Mouse (Mus musculus): ENCODE data around the gene Ghitm. TPM values are rescaled to one million over a fixed set of nuclear protein-coding genes. Genes with fewer than 3 reads are reported as not detected.

Ghitm gene
- polyA plus RNA-seq (2015; fragmentation: Illumina TruSeq; extraction: RNeasy Lipid Tissue Mini Kit (QIAGEN cat#74804); ENCODE audit: insufficient read depth, low read depth, low replicate concordance) = 27.8 TPM

GRCm38 (mm10) chr14:37135127-37135593, at the start of gene Ghitm:
Ghitm (minus strand) TSS chr14:37135272.

GRCm38 (mm10) chr14:37113922-37114321, 21.1 kb downstream of the Ghitm start, which contains the start of gene 2610528A11Rik:
2610528A11Rik (minus strand) TSS chr14:37114022.

GRCm38 (mm10) chr14:37097956-37098530, 37.0 kb downstream of the Ghitm start, which contains the start of gene Cdhr1:
Cdhr1 (minus strand) TSS chr14:37098347.

Other genes starting within 250 kb of the Ghitm start
- 5.5 TPM for gene Ccser2, start 166.5 kb downstream of the Ghitm start, polyA plus RNA-seq (2015; fragmentation: Illumina TruSeq; extraction: RNeasy Lipid Tissue Mini Kit (QIAGEN cat#74804); ENCODE audit: insufficient read depth, low read depth, low replicate concordance)
- not detected for gene Rgr, start 86.3 kb downstream of the Ghitm start, polyA plus RNA-seq (2015; fragmentation: Illumina TruSeq; extraction: RNeasy Lipid Tissue Mini Kit (QIAGEN cat#74804); ENCODE audit: insufficient read depth, low read depth, low replicate concordance)
- not detected for gene Lrit1, start 80.4 kb downstream of the Ghitm start, polyA plus RNA-seq (2015; fragmentation: Illumina TruSeq; extraction: RNeasy Lipid Tissue Mini Kit (QIAGEN cat#74804); ENCODE audit: insufficient read depth, low read depth, low replicate concordance)
- not detected for gene Lrit2, start 67.3 kb downstream of the Ghitm start, polyA plus RNA-seq (2015; fragmentation: Illumina TruSeq; extraction: RNeasy Lipid Tissue Mini Kit (QIAGEN cat#74804); ENCODE audit: insufficient read depth, low read depth, low replicate concordance)
- gene Cdhr1, start 36.9 kb downstream of the Ghitm start, polyA plus RNA-seq (2015; fragmentation: Illumina TruSeq; extraction: RNeasy Lipid Tissue Mini Kit (QIAGEN cat#74804); ENCODE audit: insufficient read depth, low read depth, low replicate concordance) = 1.0 TPM
- gene 2610528A11Rik, start 21.2 kb downstream of the Ghitm start, polyA plus RNA-seq (2015; fragmentation: Illumina TruSeq; extraction: RNeasy Lipid Tissue Mini Kit (QIAGEN cat#74804); ENCODE audit: insufficient read depth, low read depth, low replicate concordance) = not detected